Comparison of ENCODE assay signal across 21 mouse cellular contexts in genomic region chr9:41982760-41983159, GRCm38 (mm10).
DNase-seq lines count a peak whose midpoint lies in the region; ATAC-seq and TF ChIP-seq lines count a peak whose summit lies in the region.
"Had no signal": no experiment of that assay in that cellular context is flagged by ENCODE, and none has a peak within 500 bp of the region (broad histone marks: within the 10 kb centered on the region; RNA-seq: fewer than 3 reads in every experiment).

No protein-coding gene starts in this region.

- H3K4me2 ChIP-seq in forebrain, embryonic 15.5 days (replicated peaks): no peak overlapping the region
- H3K4me2 ChIP-seq: embryonic facial prominence, embryonic 12.5 days; forebrain, embryonic 12.5 days; heart, embryonic 15.5 days; hindbrain, embryonic 13.5 days had no signal

- H3K9me3 ChIP-seq in forebrain, embryonic 10.5 days: peaks cover 2% of the 10 kb centered on the region
- no peaks in the 10 kb centered on the region for H3K9me3 ChIP-seq in forebrain, embryonic 15.5 days
- H3K9me3 ChIP-seq: embryonic facial prominence, embryonic 12.5 days; forebrain, embryonic 12.5 days; heart, embryonic 15.5 days; hindbrain, embryonic 13.5 days had no signal

- peaks cover 6% of the 10 kb centered on the region for H3K36me3 ChIP-seq in forebrain, embryonic 10.5 days (replicated peaks)
- peaks cover 47% of the 10 kb centered on the region for H3K36me3 ChIP-seq in forebrain, embryonic 15.5 days
- H3K36me3 ChIP-seq: G1E; heart, embryonic 15.5 days had no signal

- H3K27ac ChIP-seq in forebrain, embryonic 10.5 days: peak overlapping the region; percentile 48; the same call in 1 of the 2 replicates
- H3K27ac ChIP-seq in forebrain, embryonic 15.5 days (replicated peaks): no peak overlapping the region
- H3K27ac ChIP-seq in layer of hippocampus, adult 2 months: peak overlapping the region; percentile 51; the same call in 1 of the 2 replicates
- H3K27ac ChIP-seq: forebrain, embryonic 12.5 days; heart, embryonic 15.5 days; hindbrain, embryonic 13.5 days had no signal

- no peak overlapping the region for H3K9ac ChIP-seq in forebrain, embryonic 15.5 days (replicated peaks)
- H3K9ac ChIP-seq: embryonic facial prominence, embryonic 12.5 days; forebrain, embryonic 12.5 days; forebrain, postnatal 0 days; heart, embryonic 15.5 days; hindbrain, embryonic 13.5 days had no signal

- no peak for DNase-seq in forebrain, embryonic 10.5 days (ENCODE audit: extremely low spot score, low spot score)
- peak; percentile 21 for DNase-seq in kidney, adult 18-20 months
- DNase-seq in kidney, postnatal 4 days: no peak
- DNase-seq in layer of hippocampus, adult 2 months (ENCODE audit: low spot score in 2 of 2): no peak
- no peak for DNase-seq in layer of hippocampus, adult 8-10 months (ENCODE audit: low spot score in 2 of 2)
- peak; percentile 20 to 42 for DNase-seq in kidney, postnatal 36 days
- DNase-seq in adrenal gland, adult 18-20 months (ENCODE audit: low spot score in 2 of 2): no peak
- DNase-seq: adrenal gland, postnatal 10 days; B cell, adult 2 months; cerebellum, adult 11 months; forebrain, postnatal 0 days; gastrocnemius, postnatal 36 days; heart, adult 11 months; heart, postnatal 14 days had no signal

- no peak for ATAC-seq in forebrain, embryonic 15.5 days (replicated peaks)
- ATAC-seq: CD4-positive, CD25-positive, alpha-beta regulatory T cell, adult 4 months; forebrain, postnatal 0 days had no signal

- WGBS in forebrain, embryonic 10.5 days: 75% methylated on average over 2 of the region's 2 CpGs
- 54% methylated on average over 2 of the region's 2 CpGs for WGBS in forebrain, embryonic 15.5 days

- H3K4me1 ChIP-seq in forebrain, embryonic 10.5 days: peaks cover 18% of the 10 kb centered on the region
- 0 out of 2 replicates have a peak, but pooled peaks cover 2% of the 10 kb centered on the region for H3K4me1 ChIP-seq in forebrain, embryonic 15.5 days
- H3K4me1 ChIP-seq: forebrain, embryonic 12.5 days had no signal

- no peaks in the 10 kb centered on the region for H3K27me3 ChIP-seq in forebrain, embryonic 10.5 days (ENCODE audit: poor library complexity, severe bottlenecking)
- H3K27me3 ChIP-seq in forebrain, embryonic 15.5 days: no peaks in the 10 kb centered on the region
- H3K27me3 ChIP-seq: embryonic facial prominence, embryonic 12.5 days; forebrain, embryonic 12.5 days; heart, embryonic 15.5 days; hindbrain, embryonic 13.5 days had no signal

- H3K4me3 ChIP-seq in forebrain, embryonic 10.5 days: no peak overlapping the region
- H3K4me3 ChIP-seq in forebrain, embryonic 15.5 days: no peak overlapping the region
- no peak overlapping the region for H3K4me3 ChIP-seq in layer of hippocampus, adult 2 months
- H3K4me3 ChIP-seq: embryonic facial prominence, embryonic 12.5 days; forebrain, embryonic 12.5 days; heart, embryonic 15.5 days; hindbrain, embryonic 13.5 days had no signal

- no peak for TF ChIP-seq CTCF in layer of hippocampus, adult 2 months (conservative IDR thresholded peaks at IDR 0.05)

Comparison
In these comparisons a context has a peak if more than half of its experiments do, and no peak if none do; other contexts are left out.
1. DNase-seq: peak in kidney, adult 18-20 months (single experiment) and kidney, postnatal 36 days (2 of 2); none in forebrain, embryonic 10.5 days (single experiment), kidney, postnatal 4 days (0 of 2), layer of hippocampus, adult 2 months (0 of 2), layer of hippocampus, adult 8-10 months (0 of 2) and adrenal gland, adult 18-20 months (0 of 2).